Mouse (Mus musculus): ENCODE data around the gene Gm11564. TPM values are rescaled to one million over a fixed set of nuclear protein-coding genes. Genes with fewer than 3 reads are reported as not detected.

Gene Gm11564
- total RNA-seq, 2 experiments from 2014 or later = not detected

Other genes starting within 250 kb of the Gm11564 start
- not detected for gene Krtap3-1, start 249.0 kb downstream of the Gm11564 start, total RNA-seq (2021)
- not detected for gene Krtap1-5, start 234.7 kb downstream of the Gm11564 start, total RNA-seq (2021)
- gene Krtap1-4, start 232.0 kb downstream of the Gm11564 start, total RNA-seq (2021) = not detected
- not detected for gene Krtap1-3, start 224.3 kb downstream of the Gm11564 start, total RNA-seq (2021)
- not detected for gene Krtap9-3, start 217.6 kb downstream of the Gm11564 start, total RNA-seq (2021)
- not detected for gene Gm11938, start 212.4 kb downstream of the Gm11564 start, total RNA-seq (2021)
- not detected for gene Gm11937, start 205.5 kb downstream of the Gm11564 start, total RNA-seq (2021)
- not detected for gene Krtap2-4, start 200.8 kb downstream of the Gm11564 start, total RNA-seq (2021)
- not detected for gene Gm11562, start 195.2 kb downstream of the Gm11564 start, total RNA-seq (2021)
- not detected for gene Krtap4-1, start 187.4 kb downstream of the Gm11564 start, total RNA-seq (2021)
- gene Krtap4-2, start 180.6 kb downstream of the Gm11564 start, total RNA-seq (2021) = not detected
- not detected for gene Krtap4-7, start 171.6 kb downstream of the Gm11564 start, total RNA-seq (2021)
- not detected for gene Gm11555, start 165.4 kb downstream of the Gm11564 start, total RNA-seq (2021)
- not detected for gene Gm11563, start 156.7 kb downstream of the Gm11564 start, total RNA-seq (2021)
- not detected for gene Krtap4-6, start 149.7 kb downstream of the Gm11564 start, total RNA-seq (2021)
- gene Gm14190, start 124.9 kb downstream of the Gm11564 start, total RNA-seq (2021) = not detected
- gene Gm14180, start 81.4 kb downstream of the Gm11564 start, total RNA-seq (2021) = not detected
- gene Gm11595, start 42.8 kb downstream of the Gm11564 start, total RNA-seq (2021) = not detected
- not detected for gene Krtap4-8, start 35.0 kb downstream of the Gm11564 start, total RNA-seq (2021)
- not detected for gene Krtap4-9, start 30.5 kb downstream of the Gm11564 start, total RNA-seq (2021)
- not detected for gene Gm11596, start 22.2 kb downstream of the Gm11564 start, total RNA-seq (2021)
- gene Gm11569, start 16.7 kb downstream of the Gm11564 start, total RNA-seq (2021) = not detected
- not detected for gene Gm11554, start 11.2 kb downstream of the Gm11564 start, total RNA-seq (2021)
- gene Krtap4-13, start 5.8 kb downstream of the Gm11564 start, total RNA-seq (2021) = not detected
- not detected for gene 2300003K06Rik, start 22.4 kb upstream of the Gm11564 start, total RNA-seq (2021)
- not detected for gene Krtap4-16, start 35.9 kb upstream of the Gm11564 start, total RNA-seq (2021)
- not detected for gene Gm11568, start 42.3 kb upstream of the Gm11564 start, total RNA-seq (2021)
- gene Gm11559, start 48.8 kb upstream of the Gm11564 start, total RNA-seq (2021) = not detected
- gene Krtap9-1, start 57.7 kb upstream of the Gm11564 start, total RNA-seq (2021) = not detected
- not detected for gene Gm11567, start 63.5 kb upstream of the Gm11564 start, total RNA-seq (2021)
- gene Krtap31-1, start 92.3 kb upstream of the Gm11564 start, total RNA-seq (2021) = not detected
- gene Gm11565, start 99.1 kb upstream of the Gm11564 start, total RNA-seq (2021) = not detected
- gene Krtap31-2, start 120.6 kb upstream of the Gm11564 start, total RNA-seq (2021) = not detected
- gene Krtap9-5, start 132.8 kb upstream of the Gm11564 start, total RNA-seq (2021) = not detected
- gene Krtap29-1, start 163.4 kb upstream of the Gm11564 start, total RNA-seq (2021) = not detected
- gene Krtap16-1, start 170.9 kb upstream of the Gm11564 start, total RNA-seq (2021) = not detected
- not detected for gene Krtap17-1, start 178.3 kb upstream of the Gm11564 start, total RNA-seq (2021)
- not detected for gene Krt33a, start 200.5 kb upstream of the Gm11564 start, total RNA-seq (2021)
- gene Krt33b, start 214.2 kb upstream of the Gm11564 start, total RNA-seq (2021) = not detected
- gene Krt34, start 225.9 kb upstream of the Gm11564 start, total RNA-seq (2021) = not detected
- gene Krt31, start 234.9 kb upstream of the Gm11564 start, total RNA-seq (2021) = not detected

Data from heart, postnatal 25 days (tissue).